Mouse (Mus musculus) lung, embryonic 16.5 days (tissue): ENCODE measurements around the gene Cnot6. TPM values are rescaled to one million over a fixed set of nuclear protein-coding genes. Genes with fewer than 3 reads are reported as not detected.

Experiments
- ATAC-seq: fragments of 200-750 bp; cut with Nextera tagmentation; 2 replicates; pipeline ENCODE4 v1.8.0; 2017; ENCODE audit warnings: low read depth, mild to moderate bottlenecking, moderate library complexity
- H3K27ac ChIP-seq: fragments of 300-500 bp; sonication (generic); 2 replicates; pipeline ENCODE4 v1.5.1; 2014; ENCODE audit warnings: mild to moderate bottlenecking, control low read depth, low read length
- H3K27me3 ChIP-seq: fragments of 300-500 bp; sonication (generic); 2 replicates; pipeline ENCODE4 v1.6.1; 2014; ENCODE audit warnings: low read depth, low read length, mixed read lengths; ENCODE audit not compliant: control insufficient read depth, insufficient read depth
- H3K36me3 ChIP-seq: fragments of 300-500 bp; sonication (generic); 2 replicates; pipeline ENCODE4 v1.6.1; 2014; ENCODE audit warnings: low read length; ENCODE audit not compliant: control insufficient read depth, insufficient read depth
- H3K4me1 ChIP-seq: fragments of 300-500 bp; sonication (generic); replicated peaks from 2 replicates; pipeline ENCODE4 v1.6.1; 2014; ENCODE audit warnings: low read length, mixed read lengths; ENCODE audit not compliant: control insufficient read depth, insufficient read depth
- H3K4me2 ChIP-seq: fragments of 300-500 bp; sonication (generic); 2 replicates; pipeline ENCODE4 v1.6.1; 2014; ENCODE audit warnings: low read depth, low read length, control low read depth
- H3K4me3 ChIP-seq: fragments of 300-500 bp; sonication (generic); 2 replicates; pipeline ENCODE4 v1.5.1; 2014; ENCODE audit warnings: mild to moderate bottlenecking, low read length, control low read depth
- H3K9ac ChIP-seq: fragments of 300-500 bp; sonication (generic); 2 replicates; pipeline ENCODE4 v1.6.1; 2014; ENCODE audit warnings: low read length, control low read depth
- H3K9me3 ChIP-seq: fragments of 300-500 bp; sonication (generic); 2 replicates; pipeline ENCODE4 v1.6.1; 2016; ENCODE audit warnings: low read length; ENCODE audit not compliant: control insufficient read depth
- WGBS: fragments of 180-500 bp; shearing (Covaris S2); extraction: QIAGEN DNeasy Blood & Tissue Kit; methylation state at CpG from one replicate; pipeline ENCODE4 v1.1.7; 2014; 5-methylcytosine and 5-hydroxymethylcytosine counted together
- polyA plus RNA-seq: library from polyadenylated mRNA; unstranded; fragments of >200 nt; fragmentation: Nextera tagmentation; extraction: Ambion mirVana; gene quantifications from 2 replicates; pipeline ENCODE4 v1.2.1, GENCODE M21; 2015

Gene Cnot6
- polyA plus RNA-seq, 1 experiment from 2014 or later: 57.1 TPM

DNA sequence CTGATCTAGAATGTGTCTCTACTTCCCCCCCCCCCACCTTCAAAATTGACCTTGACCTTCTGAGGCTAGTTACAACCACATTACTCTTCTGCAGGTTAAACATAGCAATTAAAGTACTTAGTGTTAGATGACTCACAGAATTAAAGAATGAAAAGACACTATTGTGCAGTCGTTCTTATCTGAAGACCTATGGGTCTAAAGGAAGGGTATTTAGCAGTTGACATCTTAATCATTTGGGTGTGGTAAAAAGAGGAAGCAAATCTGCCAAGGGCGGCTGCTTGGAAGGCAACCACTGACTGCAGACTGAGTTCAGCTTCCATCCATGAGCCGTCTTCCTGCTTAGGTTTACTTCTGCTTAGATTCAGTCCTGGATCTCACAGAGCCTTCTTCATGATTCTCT, 27.3 kb upstream of the Cnot6 start:
- H3K4me1 ChIP-seq: peaks cover 4% of the 10 kb centered on the region; the same call in 1 of the 2 replicates
- no peaks in the 10 kb centered on the region for H3K9me3 ChIP-seq
- no peak overlapping the region for H3K4me3 ChIP-seq
- H3K4me2 ChIP-seq: no peak overlapping the region
- H3K36me3 ChIP-seq: no peaks in the 10 kb centered on the region
- 48% methylated on average over 3 of the region's 3 CpGs for WGBS
- H3K27me3 ChIP-seq: no peaks in the 10 kb centered on the region
- no peak overlapping the region for H3K9ac ChIP-seq
- no peak for ATAC-seq
- H3K27ac ChIP-seq: no peak overlapping the region

DNA sequence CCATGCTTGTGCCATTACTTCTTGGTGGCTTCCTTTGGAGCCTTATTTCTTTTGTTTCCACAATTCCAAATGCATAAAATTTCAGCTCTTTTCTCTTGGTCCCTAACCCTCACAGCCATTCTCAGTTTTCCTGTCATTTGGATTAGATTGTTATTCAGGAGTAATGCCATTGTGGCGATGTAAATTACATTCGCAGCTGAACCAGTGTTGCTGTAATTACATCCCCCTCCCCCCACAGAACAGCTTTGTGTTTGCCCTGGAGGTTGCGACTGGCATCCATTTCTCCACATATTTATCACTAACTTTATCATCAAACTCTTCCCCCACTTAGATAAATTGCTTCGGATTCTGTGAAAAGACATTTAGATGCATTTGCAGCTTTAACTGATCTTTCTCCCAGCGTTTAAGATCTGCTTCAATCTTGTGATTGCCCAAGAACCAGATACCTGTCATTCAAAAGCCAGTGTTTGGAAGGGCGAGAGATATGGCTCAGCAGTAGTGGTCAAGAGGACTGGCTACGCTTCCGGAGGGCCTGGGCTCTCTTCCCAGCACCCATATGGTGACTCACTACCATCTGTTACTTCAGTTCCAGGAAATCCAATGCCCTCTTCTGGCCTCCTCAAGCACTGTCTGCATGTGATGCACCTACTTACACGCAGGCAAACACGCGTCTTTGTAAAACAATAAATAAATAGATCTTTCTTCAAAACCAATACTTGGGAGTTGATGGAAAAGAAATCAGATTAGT, 26.3 kb upstream of the Cnot6 start:
- Histone ChIP-seq H3K36me3 (no peaks in the 10 kb centered on the region), H3K27me3 (no peaks in the 10 kb centered on the region), H3K9ac (no peak overlapping the region), H3K4me1 (peaks cover 6% of the 10 kb centered on the region; the same call in 1 of the 2 replicates), H3K4me2 (no peak overlapping the region), H3K27ac (no peak overlapping the region), H3K9me3 (no peaks in the 10 kb centered on the region), H3K4me3 (no peak overlapping the region)
- no peak for ATAC-seq
- 79% methylated on average over 11 of the region's 11 CpGs for WGBS

DNA sequence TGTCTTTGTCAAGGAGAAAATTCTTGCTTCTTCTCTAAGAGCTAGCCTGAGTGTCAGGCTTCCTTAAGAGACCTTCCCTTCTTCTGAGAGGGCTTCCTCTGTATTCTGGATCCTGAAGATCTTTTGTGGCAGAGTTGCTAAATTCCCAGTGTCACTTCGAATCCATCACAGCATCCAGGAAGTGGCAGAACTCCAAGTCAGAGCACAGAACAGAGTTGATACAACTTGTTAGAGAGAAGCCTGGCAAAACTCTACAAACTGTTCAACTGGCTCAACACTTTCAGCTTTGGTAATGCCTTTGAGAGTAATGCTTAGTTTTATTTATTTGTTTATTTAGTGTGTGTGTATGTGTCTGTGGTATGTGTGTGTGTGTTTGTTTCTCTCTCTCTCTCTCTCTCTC, 25.1 kb upstream of the Cnot6 start:
- 19% methylated on average over 1 of the region's 1 CpGs for WGBS
- Histone ChIP-seq H3K27ac (no peak overlapping the region), H3K36me3 (no peaks in the 10 kb centered on the region), H3K4me1 (peaks cover 6% of the 10 kb centered on the region; the same call in 1 of the 2 replicates), H3K9me3 (no peaks in the 10 kb centered on the region), H3K27me3 (no peaks in the 10 kb centered on the region), H3K4me3 (no peak overlapping the region), H3K4me2 (no peak overlapping the region), H3K9ac (no peak overlapping the region)
- peak; percentile 59; the same call in 1 of the 2 replicates for ATAC-seq

DNA sequence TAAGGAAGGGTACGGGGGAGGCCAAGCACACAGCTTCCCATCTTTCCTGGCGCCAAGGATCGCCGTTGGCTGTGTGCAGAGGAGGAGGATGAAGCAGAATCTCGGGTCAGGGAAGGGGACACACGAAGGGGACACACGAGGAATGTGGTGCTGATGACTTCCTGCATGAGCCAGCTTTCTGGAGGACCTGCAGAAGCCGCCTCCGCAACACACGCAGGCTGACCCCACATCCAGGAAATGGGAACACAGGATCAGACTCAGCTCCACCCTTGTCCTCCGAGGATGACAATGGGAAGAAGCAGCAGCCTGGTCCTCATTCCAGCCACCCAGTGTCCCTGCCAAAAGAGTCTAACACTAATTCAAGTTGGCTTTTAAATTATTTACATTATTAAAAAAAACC, 22.2 kb upstream of the Cnot6 start:
- H3K4me3 ChIP-seq: no peak overlapping the region
- H3K9ac ChIP-seq: no peak overlapping the region
- no peaks in the 10 kb centered on the region for H3K36me3 ChIP-seq
- no peaks in the 10 kb centered on the region for H3K27me3 ChIP-seq
- H3K4me1 ChIP-seq: peaks cover 6% of the 10 kb centered on the region; the same call in 1 of the 2 replicates
- no peak overlapping the region for H3K4me2 ChIP-seq
- ATAC-seq: peak; percentile 76
- H3K9me3 ChIP-seq: no peaks in the 10 kb centered on the region
- H3K27ac ChIP-seq: no peak overlapping the region
- 60% methylated on average over 11 of the region's 11 CpGs for WGBS

DNA sequence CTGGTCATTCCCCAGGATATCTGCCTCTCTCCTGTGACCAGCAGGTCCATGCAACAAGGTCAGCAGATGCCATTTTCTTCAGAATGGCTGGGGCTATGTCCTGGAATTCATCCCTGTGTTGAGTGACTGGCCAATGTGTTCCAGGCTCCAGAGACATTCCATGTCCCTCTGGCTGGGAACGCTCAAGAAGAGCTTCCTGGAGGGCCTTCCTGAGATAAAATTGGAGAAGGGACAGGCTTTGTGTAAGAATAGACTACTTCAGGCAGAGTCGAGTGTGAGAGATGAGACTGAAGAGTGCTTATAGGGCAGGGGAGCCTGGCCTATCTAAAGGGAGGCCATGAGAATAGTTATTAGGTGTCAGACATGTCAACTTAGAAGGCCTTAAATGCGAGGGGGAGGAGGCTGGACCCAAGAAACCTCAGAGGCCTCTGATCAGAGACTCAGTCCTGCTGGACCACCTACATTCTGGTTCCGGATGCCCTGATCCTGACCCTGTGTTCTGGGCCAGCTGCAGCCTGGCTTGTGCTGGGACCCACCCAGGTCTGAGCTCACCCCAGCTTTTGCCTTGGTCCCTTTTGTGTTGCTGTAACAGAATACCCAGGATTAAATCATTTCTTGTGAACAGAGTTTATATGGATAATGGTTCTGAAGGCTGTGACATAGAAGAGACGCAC, 17.9 kb upstream of the Cnot6 start:
- Histone ChIP-seq H3K36me3 (no peaks in the 10 kb centered on the region), H3K27ac (no peak overlapping the region), H3K9me3 (no peaks in the 10 kb centered on the region), H3K27me3 (no peaks in the 10 kb centered on the region), H3K4me2 (no peak overlapping the region), H3K9ac (no peak overlapping the region), H3K4me3 (no peak overlapping the region), H3K4me1 (0 out of 2 replicates have a peak, but pooled peaks cover 2% of the 10 kb centered on the region)
- WGBS: 63% methylated on average over 5 of the region's 5 CpGs
- no peak for ATAC-seq

DNA sequence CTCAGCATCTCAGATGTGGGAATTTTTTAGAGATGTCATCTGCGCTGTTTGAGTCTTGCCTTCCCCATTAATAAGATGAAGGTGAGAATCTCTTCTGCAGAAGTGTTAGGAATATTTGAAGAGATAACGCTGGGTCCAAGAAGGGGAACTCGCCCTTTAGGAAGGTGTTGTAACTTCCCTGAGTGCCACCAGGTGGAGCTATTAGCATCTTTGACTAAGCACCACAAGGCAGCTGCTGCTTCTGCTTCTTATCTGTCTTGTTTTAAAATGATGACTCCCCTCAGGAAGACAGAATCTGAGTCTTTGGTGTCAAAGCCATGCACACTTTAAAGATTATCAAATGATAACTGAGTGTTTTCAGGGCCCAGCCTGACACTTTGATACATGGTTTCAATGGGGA, 15.4 kb upstream of the Cnot6 start:
- H3K4me2 ChIP-seq: no peak overlapping the region
- H3K27me3 ChIP-seq: no peaks in the 10 kb centered on the region
- H3K36me3 ChIP-seq: no peaks in the 10 kb centered on the region
- no peak overlapping the region for H3K4me3 ChIP-seq
- peak; percentile 51; the same call in 1 of the 2 replicates for ATAC-seq
- H3K27ac ChIP-seq: no peak overlapping the region
- H3K4me1 ChIP-seq: no peaks in the 10 kb centered on the region
- WGBS: 5% methylated on average over 3 of the region's 3 CpGs
- H3K9ac ChIP-seq: no peak overlapping the region
- no peaks in the 10 kb centered on the region for H3K9me3 ChIP-seq

DNA sequence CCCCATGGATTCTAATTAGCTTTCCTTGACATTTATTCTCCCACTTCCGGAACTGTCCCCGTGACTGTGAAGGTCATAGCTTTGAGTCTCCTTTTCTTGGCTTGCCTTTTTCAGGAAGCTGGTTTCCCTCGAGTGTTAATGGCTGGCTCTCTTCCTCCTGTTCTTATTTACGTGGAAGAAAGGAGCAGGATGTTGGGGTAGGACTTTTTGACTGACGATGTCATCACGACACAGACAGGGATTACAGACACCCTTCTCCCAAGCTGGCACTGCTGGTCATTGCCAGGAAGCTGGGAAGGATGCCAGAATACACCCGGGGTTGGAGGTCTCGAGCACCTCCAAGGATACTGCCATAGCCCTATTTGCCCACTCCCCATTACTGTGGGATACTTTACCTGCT, 14.3 kb upstream of the Cnot6 start:
- WGBS: 36% methylated on average over 8 of the region's 8 CpGs

DNA sequence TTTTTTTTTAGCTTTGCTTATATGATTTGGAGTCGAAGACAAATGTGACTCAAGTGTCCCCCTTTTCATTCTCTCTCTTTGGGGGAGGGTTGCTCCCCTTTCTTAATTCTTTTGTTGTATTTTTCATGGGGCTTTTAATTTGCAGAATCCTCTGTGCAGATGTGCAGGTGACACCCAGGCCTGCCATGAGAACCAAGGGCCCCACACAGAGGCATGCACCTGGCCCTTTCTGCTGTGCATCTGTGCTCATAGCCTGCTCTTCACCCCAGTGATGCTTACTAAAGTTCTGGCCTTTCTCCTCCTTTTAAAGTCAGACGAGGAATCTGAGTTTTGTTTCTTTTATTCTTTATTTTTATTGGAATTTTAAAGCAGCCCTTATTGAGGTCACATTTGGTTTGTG, 12.2 kb upstream of the Cnot6 start:
- WGBS: 69% methylated on average over 2 of the region's 2 CpGs
- no peak overlapping the region for H3K9ac ChIP-seq
- ATAC-seq: no peak

More for the DNA sequence above, 14.3 kb upstream of the Cnot6 start:
- no peak overlapping the region; the same call in 1 of the 2 replicates for H3K27ac ChIP-seq
- H3K36me3 ChIP-seq: no peaks in the 10 kb centered on the region
- ATAC-seq: peak; percentile 12; the same call in 1 of the 2 replicates
- no peak overlapping the region for H3K9ac ChIP-seq
- no peaks in the 10 kb centered on the region for H3K4me1 ChIP-seq
- no peak overlapping the region for H3K4me2 ChIP-seq
- H3K4me3 ChIP-seq: no peak overlapping the region
- no peaks in the 10 kb centered on the region for H3K9me3 ChIP-seq
- H3K27me3 ChIP-seq: no peaks in the 10 kb centered on the region

DNA sequence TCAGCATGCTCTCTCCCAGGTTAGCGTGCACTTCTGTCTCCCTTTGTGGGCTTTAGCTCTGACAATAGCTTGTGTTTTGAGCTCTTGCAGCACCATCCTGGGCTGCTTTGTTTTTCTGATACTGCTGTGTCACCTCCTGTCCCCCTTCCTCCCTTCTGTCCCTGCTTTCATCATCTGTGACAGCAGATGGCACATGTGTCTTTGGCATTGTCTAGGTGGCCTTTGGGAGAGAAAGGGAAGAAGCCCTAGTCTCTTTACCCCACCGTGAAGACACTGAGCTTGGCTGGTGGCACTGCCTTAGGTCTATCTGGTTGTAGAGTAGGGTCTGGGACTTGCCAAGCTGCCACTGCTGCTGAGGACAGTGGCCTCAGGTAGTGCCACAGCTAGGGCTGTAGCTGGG, 10.8 kb upstream of the Cnot6 start:
- no peak overlapping the region for H3K4me3 ChIP-seq
- H3K27me3 ChIP-seq: no peaks in the 10 kb centered on the region
- no peak overlapping the region for H3K9ac ChIP-seq
- ATAC-seq: no peak
- H3K4me1 ChIP-seq: no peaks in the 10 kb centered on the region
- H3K9me3 ChIP-seq: no peaks in the 10 kb centered on the region
- 84% methylated on average over 2 of the region's 2 CpGs for WGBS
- H3K4me2 ChIP-seq: no peak overlapping the region
- no peaks in the 10 kb centered on the region for H3K36me3 ChIP-seq
- no peak overlapping the region for H3K27ac ChIP-seq

More for the DNA sequence above, 12.2 kb upstream of the Cnot6 start:
- H3K27me3 ChIP-seq: no peaks in the 10 kb centered on the region
- no peak overlapping the region for H3K4me3 ChIP-seq
- no peak overlapping the region for H3K27ac ChIP-seq
- H3K4me2 ChIP-seq: no peak overlapping the region
- no peaks in the 10 kb centered on the region for H3K4me1 ChIP-seq
- H3K9me3 ChIP-seq: no peaks in the 10 kb centered on the region
- no peaks in the 10 kb centered on the region for H3K36me3 ChIP-seq
